Mouse (Mus musculus) brain, adult 10 weeks (tissue): ENCODE data around the gene Arhgdig. TPM values are rescaled to one million over a fixed set of nuclear protein-coding genes. Genes with fewer than 3 reads are reported as not detected.

ENCODE experiments used
- polyA plus RNA-seq: library from polyadenylated mRNA; stranded (reverse); fragments of 350-450 nt; fragmentation: Illumina TruSeq; extraction: RNeasy Lipid Tissue Mini Kit (QIAGEN cat#74804); gene quantifications from one replicate; pipeline ENCODE4 v1.2.3, GENCODE M21; 2015; ENCODE audit warnings: low read depth, low replicate concordance

Arhgdig gene
- polyA plus RNA-seq: 128 TPM

DNA sequence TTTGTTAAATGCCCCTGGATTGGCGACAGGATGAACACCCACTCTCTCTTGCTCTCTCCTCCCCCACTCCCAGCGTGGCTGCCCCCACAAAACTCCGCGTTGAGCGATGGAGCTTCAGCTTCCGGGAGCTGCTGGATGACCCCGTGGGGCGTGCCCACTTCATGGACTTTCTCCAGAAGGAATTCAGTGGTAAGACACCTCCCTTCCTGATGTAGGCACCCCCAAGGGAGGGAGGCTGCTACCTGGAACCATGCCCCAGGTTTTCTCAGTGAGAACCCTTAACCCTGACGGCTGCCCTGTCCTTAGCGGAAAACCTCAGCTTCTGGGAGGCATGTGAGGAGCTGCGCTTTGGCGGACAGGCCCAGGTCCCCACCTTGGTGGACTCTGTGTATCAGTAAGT lies at the start of gene Arhgdig:
Arhgdig (minus strand) TSS at position 101 of the 400 bp plus-strand sequence.

DNA sequence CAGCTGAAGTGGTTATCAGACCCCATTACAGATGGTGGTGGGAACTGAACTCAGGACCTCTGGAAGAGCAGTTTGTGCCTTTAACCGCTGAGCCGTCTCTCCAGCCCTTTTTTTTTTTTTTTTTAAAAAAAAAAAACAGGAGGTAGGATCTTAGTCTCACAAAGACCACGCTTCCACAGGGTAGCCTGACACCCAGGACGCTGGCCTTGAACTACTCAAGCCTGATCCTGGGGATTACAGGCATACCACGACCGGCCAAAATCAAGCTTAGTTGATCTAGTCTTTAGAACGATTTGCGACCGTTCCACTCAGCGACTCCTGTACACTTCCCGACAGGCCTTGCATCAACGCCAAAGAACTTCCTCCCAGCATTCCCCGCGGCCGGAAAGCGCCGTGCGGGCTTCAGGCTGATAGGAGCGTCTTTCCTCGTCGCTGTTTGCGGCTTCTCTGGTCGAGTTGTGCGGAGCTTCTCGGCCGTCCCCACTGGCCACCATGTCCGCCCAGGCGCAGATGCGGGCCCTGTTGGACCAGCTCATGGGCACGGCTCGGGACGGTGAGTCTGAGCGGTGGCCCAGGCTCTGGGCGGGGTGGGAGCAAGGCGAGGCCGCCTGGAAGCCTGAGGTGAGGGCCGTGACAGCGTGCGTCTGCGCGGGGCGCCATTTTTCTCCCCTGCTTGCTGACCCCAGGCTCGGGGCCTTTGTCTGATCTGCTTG lies 45.1 kb upstream of the Arhgdig start, which contains the start of gene Luc7l:
Luc7l (plus strand) TSS at position 358 of the 713 bp plus-strand sequence.

DNA sequence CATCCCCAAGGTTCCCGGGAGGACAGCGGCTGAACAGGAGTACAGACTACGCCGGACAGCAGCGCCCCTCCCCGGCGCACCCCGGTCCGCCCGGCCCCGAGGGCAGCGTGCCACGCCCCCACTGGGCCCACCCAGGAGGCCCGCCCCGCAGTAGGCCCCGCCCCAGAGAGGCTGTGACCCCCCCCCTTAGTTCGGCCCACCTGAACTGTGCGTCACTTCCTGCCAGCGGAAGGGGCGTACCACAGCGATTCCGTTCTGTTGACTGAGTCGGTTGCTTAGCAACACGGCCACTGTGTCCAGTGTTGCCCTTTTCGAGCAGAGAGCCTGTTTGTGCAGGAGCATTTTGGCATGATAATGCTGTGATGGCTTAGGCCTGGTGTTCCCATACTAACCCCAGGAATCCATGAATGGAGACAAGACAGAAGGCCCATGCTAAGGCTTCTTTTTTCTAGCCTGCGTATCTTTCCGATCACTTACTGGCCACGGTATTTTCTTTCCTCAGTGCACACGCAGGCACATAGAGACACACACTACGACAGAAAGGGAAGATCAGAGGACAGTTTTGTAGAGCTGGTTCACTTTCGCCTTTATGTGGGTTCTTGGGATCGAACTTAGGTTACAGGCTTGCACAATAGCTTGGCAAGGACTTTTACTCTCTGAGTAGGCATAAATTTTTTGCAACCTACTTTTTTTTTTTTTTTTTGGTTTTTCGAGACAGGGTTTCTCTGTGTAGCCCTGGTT lies 36.7 kb upstream of the Arhgdig start, which contains the start of gene Fam234a:
Fam234a (minus strand) TSS at position 142 of the 741 bp plus-strand sequence.

DNA sequence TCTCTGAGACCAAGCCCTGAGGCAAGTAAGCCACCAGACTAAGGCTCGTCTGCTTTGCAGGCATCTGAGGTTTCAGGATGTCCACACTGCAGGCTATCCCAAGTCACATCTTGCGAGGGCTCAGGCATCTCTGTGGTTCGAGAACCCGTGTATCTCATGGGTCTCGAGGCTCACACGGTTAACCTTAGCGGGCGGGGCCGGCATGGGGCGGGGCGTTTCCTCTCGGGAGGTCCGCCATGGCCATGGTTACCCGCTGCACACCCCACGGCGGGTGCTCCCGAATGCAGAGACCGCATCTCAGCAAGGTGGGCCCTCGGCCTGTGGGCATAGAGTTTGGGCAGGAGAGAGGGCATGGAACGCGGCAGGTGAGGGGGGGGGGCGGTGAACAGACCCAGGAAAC lies 4.8 kb downstream of the Arhgdig start, which contains the start of gene Rgs11:
Rgs11 (plus strand) TSS at position 215 of the 400 bp plus-strand sequence.

DNA sequence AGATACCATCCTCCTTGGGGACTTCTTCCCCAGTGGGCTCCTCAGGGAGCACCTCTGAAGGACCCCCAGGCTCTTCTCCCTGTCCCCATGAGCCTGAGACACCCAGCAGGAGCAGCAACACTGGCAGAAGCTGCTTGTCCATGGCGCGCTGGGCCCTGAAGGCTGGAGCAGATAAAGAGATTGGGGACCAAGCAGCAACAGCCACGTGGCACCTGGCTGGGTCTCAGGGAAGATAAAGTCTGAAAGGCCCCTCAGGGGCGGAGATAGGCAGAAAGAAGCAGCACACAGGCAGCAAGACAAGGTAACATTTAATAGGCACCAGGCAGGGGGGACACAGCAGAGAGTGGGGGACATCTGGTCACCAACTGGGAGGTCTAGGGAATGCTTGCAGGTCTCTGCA lies 8.7 kb downstream of the Arhgdig start, which contains the start of gene Pdia2:
Pdia2 (minus strand) TSS at position 196 of the 400 bp plus-strand sequence.

Other genes starting within 250 kb of the Arhgdig start
- 23.5 TPM for gene Capn15, start 222.0 kb downstream of the Arhgdig start, polyA plus RNA-seq
- 54.5 TPM for gene Rab11fip3, start 138.2 kb downstream of the Arhgdig start, polyA plus RNA-seq
- gene Decr2, start 117.4 kb downstream of the Arhgdig start, polyA plus RNA-seq: 35.9 TPM
- 4.6 TPM for gene Nme4, start 112.2 kb downstream of the Arhgdig start, polyA plus RNA-seq
- gene Tmem8, start 94.5 kb downstream of the Arhgdig start, polyA plus RNA-seq: 11.9 TPM
- gene Mrpl28, start 84.3 kb downstream of the Arhgdig start, polyA plus RNA-seq: 130 TPM
- 19.8 TPM for gene Axin1, start 69.1 kb downstream of the Arhgdig start, polyA plus RNA-seq
- gene Pdia2, start 8.7 kb downstream of the Arhgdig start, polyA plus RNA-seq: 0.55 TPM
- 56.2 TPM for gene Rgs11, start 4.8 kb downstream of the Arhgdig start, polyA plus RNA-seq
- gene Fam234a, start 36.5 kb upstream of the Arhgdig start, polyA plus RNA-seq: 16.9 TPM
- 61.8 TPM for gene Luc7l, start 45.1 kb upstream of the Arhgdig start, polyA plus RNA-seq
- 13.5 TPM for gene Neurl1b, start 207.0 kb upstream of the Arhgdig start, polyA plus RNA-seq